Mouse (Mus musculus) intestine, embryonic 14.5 days (tissue): Measurements from ENCODE around the gene G3bp1. TPM values are rescaled to one million over a fixed set of nuclear protein-coding genes. Genes with fewer than 3 reads are reported as not detected.
A peak's percentile ranks its signal among the peaks of the same experiment; 100 is the strongest.

Experiments used
- ATAC-seq: fragments of 200-750 bp; cut with Nextera tagmentation; replicated peaks from 2 replicates; pipeline ENCODE4 v1.8.0; 2017; ENCODE audit warnings: low read depth, moderate number of reproducible peaks, moderate TSS enrichment, moderate library complexity; ENCODE audit not compliant: low FRiP score, low TSS enrichment
- DNase-seq: peaks from one replicate; pipeline ENCODE4 v3.0.0-alpha.2; 2018; ENCODE audit warnings: low spot score
- H3K27ac ChIP-seq: fragments of 300-500 bp; sonication (generic); 2 replicates; pipeline ENCODE4 v1.5.1; 2014; ENCODE audit warnings: low read depth, mild to moderate bottlenecking, control low read depth
- H3K27me3 ChIP-seq: fragments of 300-500 bp; sonication (generic); replicated peaks from 2 replicates; pipeline ENCODE4 v1.6.1; 2014; ENCODE audit warnings: low read length, control low read depth; ENCODE audit not compliant: control insufficient read depth, insufficient read depth
- H3K36me3 ChIP-seq: fragments of 300-500 bp; sonication (generic); 2 replicates; pipeline ENCODE4 v1.6.1; 2014; ENCODE audit warnings: low read length, control low read depth; ENCODE audit not compliant: control insufficient read depth, insufficient read depth
- H3K4me1 ChIP-seq: fragments of 300-500 bp; sonication (generic); replicated peaks from 2 replicates; pipeline ENCODE4 v1.6.1; 2014; ENCODE audit warnings: low read length, control low read depth, mixed read lengths; ENCODE audit not compliant: control insufficient read depth, insufficient read depth
- H3K4me2 ChIP-seq: fragments of 300-500 bp; sonication (generic); 2 replicates; pipeline ENCODE4 v1.6.1; 2014; ENCODE audit warnings: low read length
- H3K4me3 ChIP-seq: fragments of 300-500 bp; sonication (generic); 2 replicates; pipeline ENCODE4 v1.5.1; 2014; ENCODE audit warnings: low read depth, low read length, control low read depth, mixed read lengths
- H3K9ac ChIP-seq: fragments of 300-500 bp; sonication (generic); 2 replicates; pipeline ENCODE4 v1.6.1; 2014; ENCODE audit warnings: mild to moderate bottlenecking, low read length
- H3K9me3 ChIP-seq: fragments of 300-500 bp; sonication (generic); 2 replicates; pipeline ENCODE4 v1.6.1; 2016; ENCODE audit warnings: low read length, control low read depth; ENCODE audit not compliant: control insufficient read depth
- WGBS: fragments of 180-500 bp; shearing (Covaris S2); extraction: QIAGEN DNeasy Blood & Tissue Kit; methylation state at CpG from one replicate; pipeline ENCODE4 v1.1.7; 2014; 5-methylcytosine and 5-hydroxymethylcytosine counted together
- polyA plus RNA-seq: library from polyadenylated mRNA; unstranded; fragments of >200 nt; fragmentation: Nextera tagmentation; extraction: Ambion mirVana; gene quantifications from 2 replicates; pipeline ENCODE4 v1.2.1, GENCODE M21; 2014

The G3bp1 gene
- polyA plus RNA-seq, 1 experiment from 2014 or later: 198 TPM

DNA sequence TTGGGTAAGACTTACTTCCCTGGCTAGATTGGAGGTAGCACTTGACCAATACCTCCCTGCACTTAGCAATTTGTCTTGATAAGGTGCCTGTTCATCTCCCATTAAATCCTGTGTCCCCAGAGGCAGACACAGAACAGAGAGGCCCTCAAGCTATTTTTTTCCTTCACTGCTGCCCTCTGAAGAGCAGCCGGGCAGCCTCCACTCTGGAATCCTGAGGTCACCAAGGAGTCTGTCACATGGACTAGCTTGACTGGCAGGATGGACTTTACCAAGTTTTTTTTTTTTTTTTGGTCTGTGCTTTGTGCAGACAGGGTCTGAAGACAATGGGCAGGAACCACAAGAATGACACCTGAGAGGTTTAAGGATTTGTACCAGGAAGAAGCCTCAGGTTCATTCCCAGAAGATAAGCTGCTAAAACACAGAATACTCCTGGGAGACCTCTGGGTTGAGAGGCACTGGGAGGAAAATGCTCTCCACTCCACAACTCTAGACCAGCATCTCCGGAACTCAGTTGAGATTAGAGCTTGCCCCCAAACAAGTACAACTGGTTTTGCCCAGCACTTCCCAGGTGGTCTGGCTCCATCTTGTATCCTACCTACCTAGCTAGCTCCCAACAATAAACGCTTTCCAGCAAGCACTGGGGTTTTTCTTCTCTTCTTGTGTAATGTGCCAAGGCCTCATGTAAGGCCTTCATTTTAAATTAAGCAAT lies 9.5 kb upstream of the G3bp1 start:
- ATAC-seq: no peak
- 19% methylated on average over 3 of the region's 3 CpGs for WGBS
- peak overlapping the region; percentile 57 for H3K27ac ChIP-seq
- H3K4me3 ChIP-seq: peak overlapping the region; percentile 79
- peaks cover 9% of the 10 kb centered on the region for H3K4me1 ChIP-seq
- H3K9ac ChIP-seq: peak overlapping the region; percentile 59
- peak overlapping the region; percentile 90 for H3K4me2 ChIP-seq
- H3K27me3 ChIP-seq: no peaks in the 10 kb centered on the region
- H3K9me3 ChIP-seq: no peaks in the 10 kb centered on the region
- no peak for DNase-seq
- H3K36me3 ChIP-seq: 0 out of 2 replicates have a peak, but pooled peaks cover 5% of the 10 kb centered on the region

DNA sequence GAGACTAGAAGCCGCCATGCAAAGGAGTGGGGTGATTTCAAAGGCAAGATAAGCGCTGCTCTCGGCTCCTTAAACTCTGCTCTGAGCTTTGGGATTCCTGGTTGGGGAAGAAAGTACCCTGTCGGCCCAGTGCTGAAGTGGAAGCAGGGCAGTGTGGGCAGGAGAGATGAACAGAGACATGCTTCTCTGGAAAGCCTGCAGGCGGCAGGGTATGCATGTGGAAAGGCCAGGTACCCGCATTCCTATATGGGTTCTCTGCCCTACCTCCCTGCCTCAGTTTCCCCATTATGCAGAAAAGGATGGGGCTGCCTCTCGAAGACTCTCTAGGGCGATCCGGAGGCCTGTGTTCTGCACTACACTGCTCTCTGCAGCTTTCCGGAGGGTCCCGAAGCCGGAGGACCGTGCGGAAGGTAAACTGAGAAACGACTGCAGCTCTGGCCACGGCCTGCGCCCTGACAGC lies 8.9 kb upstream of the G3bp1 start:
- Histone ChIP-seq H3K36me3 (0 out of 2 replicates have a peak, but pooled peaks cover 5% of the 10 kb centered on the region), H3K27ac (peak overlapping the region; percentile 57), H3K4me2 (peak overlapping the region; percentile 90), H3K9ac (peak overlapping the region; percentile 59), H3K4me3 (peak overlapping the region; percentile 79), H3K9me3 (no peaks in the 10 kb centered on the region), H3K27me3 (no peaks in the 10 kb centered on the region), H3K4me1 (peaks cover 9% of the 10 kb centered on the region)
- DNase-seq (peak; percentile 69), ATAC-seq (peak; percentile 56)
- WGBS: under 1% methylated on average over 17 of the region's 17 CpGs

DNA sequence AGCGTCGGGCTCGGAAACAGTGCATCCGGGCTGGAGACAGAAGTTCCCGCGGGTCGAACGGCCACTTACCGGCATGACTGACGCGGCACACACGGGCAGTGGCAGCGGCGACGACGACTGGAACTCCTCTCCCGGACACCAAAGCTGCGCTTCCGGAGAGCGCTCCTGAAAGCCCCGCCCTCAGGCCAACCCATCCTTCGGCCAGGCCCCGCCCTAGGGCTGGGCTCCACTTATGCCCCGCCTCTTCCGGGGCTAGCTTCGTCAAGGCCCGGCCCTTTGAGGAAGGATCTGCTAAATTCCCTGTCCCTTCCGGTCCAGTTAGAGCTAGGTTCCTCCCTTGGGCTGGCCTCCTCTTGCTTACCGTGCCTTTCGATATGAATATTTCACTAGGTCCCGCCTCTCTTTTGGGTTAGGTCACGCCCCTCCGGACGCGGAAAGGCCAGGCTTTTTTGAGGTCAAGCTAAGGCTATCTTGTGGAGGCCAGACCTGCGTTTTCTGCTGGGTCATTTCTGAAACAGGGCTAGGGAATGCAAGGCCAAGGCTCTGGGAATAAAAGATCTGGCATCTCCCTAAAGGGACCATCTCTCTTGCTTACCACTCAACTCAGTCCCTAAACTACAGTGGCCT lies 8.4 kb upstream of the G3bp1 start, which contains the start of gene Atox1:
Gene Atox1, minus strand, starts transcription at position 221 of the 627 bp plus-strand sequence.
- H3K27me3 ChIP-seq: no peaks in the 10 kb centered on the region
- peak; percentile 95 for ATAC-seq
- no peaks in the 10 kb centered on the region for H3K9me3 ChIP-seq
- peak; percentile 92 for DNase-seq
- H3K36me3 ChIP-seq: 0 out of 2 replicates have a peak, but pooled peaks cover 5% of the 10 kb centered on the region
- peak within 1 kb of the TSS; percentile 83 for H3K27ac ChIP-seq
- under 1% methylated on average over 36 of the region's 36 CpGs for WGBS
- H3K4me3 ChIP-seq: peak within 1 kb of the TSS; percentile 79
- H3K4me2 ChIP-seq: peak within 1 kb of the TSS; percentile 90
- peak within 1 kb of the TSS; percentile 59 for H3K9ac ChIP-seq
- H3K4me1 ChIP-seq: peaks cover 9% of the 10 kb centered on the region

- H3K4me3 ChIP-seq: no peak overlapping the region
- ATAC-seq (no peak), DNase-seq (no peak)
- H3K9ac ChIP-seq: no peak overlapping the region
- H3K9me3 ChIP-seq: no peaks in the 10 kb centered on the region
- H3K4me2 ChIP-seq: no peak overlapping the region
- 0 out of 2 replicates have a peak, but pooled peaks cover 5% of the 10 kb centered on the region for H3K36me3 ChIP-seq
- WGBS: 92% methylated on average over 9 of the region's 9 CpGs
- H3K27ac ChIP-seq: no peak overlapping the region
- H3K27me3 ChIP-seq: no peaks in the 10 kb centered on the region
- peaks cover 9% of the 10 kb centered on the region for H3K4me1 ChIP-seq
Measured at GRCm38 (mm10) chr11:55462149-55462548, 7.3 kb upstream of the G3bp1 start.

- Histone ChIP-seq H3K4me3 (no peak overlapping the region), H3K4me1 (peaks cover 14% of the 10 kb centered on the region), H3K27ac (peak overlapping the region; percentile 57; the same call in 1 of the 2 replicates), H3K9ac (no peak overlapping the region), H3K27me3 (no peaks in the 10 kb centered on the region), H3K36me3 (no peaks in the 10 kb centered on the region), H3K9me3 (no peaks in the 10 kb centered on the region), H3K4me2 (no peak overlapping the region)
- no peak for DNase-seq
- WGBS: 84% methylated on average over 10 of the region's 10 CpGs
- ATAC-seq: no peak
Measured at GRCm38 (mm10) chr11:55464707-55465106, 4.8 kb upstream of the G3bp1 start.

DNA sequence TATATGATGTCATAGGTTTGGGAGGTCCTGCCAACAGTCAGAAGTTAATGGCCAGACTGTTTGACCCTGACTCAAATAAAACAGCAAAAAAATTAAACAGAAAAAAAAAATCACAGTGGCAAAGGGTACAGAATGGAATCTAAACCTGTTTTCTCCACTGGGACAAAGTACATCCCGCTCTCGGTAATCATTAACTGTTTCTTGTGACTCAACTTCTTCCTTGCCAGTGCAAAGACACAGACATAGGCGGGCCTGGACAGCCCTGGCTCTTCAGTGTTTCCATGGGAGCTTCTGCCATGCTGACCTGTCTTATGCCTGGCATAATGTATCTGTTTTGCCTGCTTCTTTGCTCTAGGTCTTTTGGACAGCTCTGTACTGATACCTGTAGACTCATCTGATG lies 4.3 kb upstream of the G3bp1 start:
- DNase-seq (peak; percentile 67), ATAC-seq (no peak)
- no peaks in the 10 kb centered on the region for H3K36me3 ChIP-seq
- H3K27me3 ChIP-seq: no peaks in the 10 kb centered on the region
- WGBS: 54% methylated on average over 3 of the region's 3 CpGs
- no peak overlapping the region for H3K9ac ChIP-seq
- no peaks in the 10 kb centered on the region for H3K9me3 ChIP-seq
- H3K4me3 ChIP-seq: no peak overlapping the region
- peak overlapping the region; percentile 15; the same call in 1 of the 2 replicates for H3K4me2 ChIP-seq
- peak overlapping the region; percentile 57 for H3K27ac ChIP-seq
- H3K4me1 ChIP-seq: peaks cover 9% of the 10 kb centered on the region; the same call in 1 of the 2 replicates

GRCm38 (mm10) chr11:55468012-55468411 lies 1.5 kb upstream of the G3bp1 start:
- Histone ChIP-seq H3K36me3 (peaks cover 10% of the 10 kb centered on the region; the same call in 1 of the 2 replicates), H3K4me3 (peak overlapping the region; percentile 98), H3K27me3 (no peaks in the 10 kb centered on the region), H3K9ac (peak overlapping the region; percentile 59), H3K27ac (peak overlapping the region; percentile 84), H3K4me2 (peak overlapping the region; percentile 59), H3K4me1 (peaks cover 22% of the 10 kb centered on the region), H3K9me3 (no peaks in the 10 kb centered on the region)
- ATAC-seq (no peak), DNase-seq (no peak)
- WGBS: 80% methylated on average over 10 of the region's 10 CpGs

- no peak for DNase-seq
- Histone ChIP-seq H3K4me1 (peaks cover 24% of the 10 kb centered on the region), H3K4me2 (peak overlapping the region; percentile 59), H3K9me3 (no peaks in the 10 kb centered on the region), H3K36me3 (peaks cover 12% of the 10 kb centered on the region; the same call in 1 of the 2 replicates), H3K27me3 (no peaks in the 10 kb centered on the region), H3K4me3 (peak overlapping the region; percentile 98), H3K27ac (peak overlapping the region; percentile 84), H3K9ac (peak overlapping the region; percentile 59)
- 2% methylated on average over 17 of the region's 17 CpGs for WGBS
- ATAC-seq: peak; percentile 13; the same call in 1 of the 2 replicates
Measured at GRCm38 (mm10) chr11:55468611-55469047, 856 bp upstream of the G3bp1 start.
